Mouse (Mus musculus) cortical plate, adult 2 months (tissue): ENCODE measurements around the gene Mettl25.

ENCODE experiments used
- CTCF ChIP-seq: fragments of 200-500 bp; IDR thresholded peaks from 2 replicates; pipeline ENCODE4 v1.5.1; 2011; ENCODE audit warnings: mild to moderate bottlenecking, control low read depth, low read length; ENCODE audit not compliant: insufficient read depth; ENCODE audit errors: extremely low read depth
- POLR2A ChIP-seq: fragments of 200-500 bp; IDR thresholded peaks from 2 replicates; pipeline ENCODE4 v1.6.1; 2011; ENCODE audit warnings: mild to moderate bottlenecking, low read length, control low read depth; ENCODE audit not compliant: insufficient read depth; ENCODE audit errors: extremely low read depth

DNA sequence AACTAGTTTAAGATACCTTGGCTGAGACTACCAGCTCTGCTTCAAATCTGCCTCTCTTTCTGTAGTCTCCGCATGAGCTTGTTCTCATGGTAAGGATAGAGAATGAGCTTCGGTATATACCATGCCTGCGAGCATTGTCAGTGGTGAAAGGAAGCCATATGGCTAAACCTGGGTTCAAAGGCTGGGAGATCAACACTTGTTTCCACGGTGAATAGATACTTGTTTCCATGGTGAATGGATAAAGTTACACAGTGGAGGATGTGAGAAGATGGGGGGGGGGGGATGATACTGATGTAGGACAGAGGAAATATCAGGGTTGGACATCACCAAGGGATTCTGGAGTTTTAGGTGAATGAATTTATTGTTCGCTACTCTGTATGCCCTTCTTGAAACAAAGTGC, 128.0 kb downstream of the Mettl25 start:
- TF ChIP-seq CTCF (no peak), POLR2A (no peak)
